Mouse (Mus musculus): ENCODE measurements at regions not wholly inside any gene's neighbourhood (a gene's known extent, or its start where the extent isn't known, plus 50 kb on each side); places are given as distances from the start of the nearest gene placed in this dataset.
"Not testable (repeated sequence)": the region's sequence is repeated elsewhere in the genome, so short reads cannot be mapped to it uniquely, and the experiment has no call there.

DNA sequence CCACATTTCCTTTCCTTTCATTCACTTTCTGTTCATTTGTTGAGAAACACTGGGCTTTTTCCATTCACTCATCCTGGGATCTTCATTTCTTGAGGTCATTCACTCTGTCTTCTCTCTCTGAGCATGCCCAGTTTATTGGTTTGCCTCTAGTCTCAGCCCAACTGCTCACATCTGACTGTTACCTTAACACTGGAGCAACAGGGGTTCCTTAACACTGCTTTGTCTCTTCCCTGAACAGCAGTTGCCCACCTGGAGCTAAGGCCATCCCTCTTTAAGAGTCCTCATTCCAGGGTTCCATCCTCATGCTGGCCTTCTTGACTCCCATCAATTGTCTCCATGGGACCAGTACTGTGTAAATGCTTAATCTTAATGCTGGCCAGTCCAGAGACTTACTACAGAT, 342.5 kb upstream of the Ghitm start:
- DNase-seq, result no peak
- no peaks in the 10 kb centered on the region for H3K36me3 ChIP-seq (replicated peaks; ENCODE audit: insufficient read depth, low read length)
- TF ChIP-seq EP300 (IDR thresholded peaks at IDR 0.05; ENCODE audit: low read depth) (no peak), CTCF (IDR thresholded peaks at IDR 0.05; ENCODE audit: low read depth) (no peak)
- no peak for ATAC-seq
- H3K9ac ChIP-seq (replicated peaks), result no peak overlapping the region
- H3K27ac ChIP-seq (ENCODE audit: low read depth), result no peak overlapping the region
- no peaks in the 10 kb centered on the region for H3K27me3 ChIP-seq (ENCODE audit: insufficient read depth, low read length)
- no peaks in the 10 kb centered on the region for H3K9me3 ChIP-seq (ENCODE audit: low read length)
- no peak overlapping the region for H3K4me3 ChIP-seq (ENCODE audit: low read depth, low read length)
- no peaks in the 10 kb centered on the region for H3K4me1 ChIP-seq (ENCODE audit: insufficient read depth)
- H3K4me2 ChIP-seq (ENCODE audit: low read depth, low read length), result no peak overlapping the region

DNA sequence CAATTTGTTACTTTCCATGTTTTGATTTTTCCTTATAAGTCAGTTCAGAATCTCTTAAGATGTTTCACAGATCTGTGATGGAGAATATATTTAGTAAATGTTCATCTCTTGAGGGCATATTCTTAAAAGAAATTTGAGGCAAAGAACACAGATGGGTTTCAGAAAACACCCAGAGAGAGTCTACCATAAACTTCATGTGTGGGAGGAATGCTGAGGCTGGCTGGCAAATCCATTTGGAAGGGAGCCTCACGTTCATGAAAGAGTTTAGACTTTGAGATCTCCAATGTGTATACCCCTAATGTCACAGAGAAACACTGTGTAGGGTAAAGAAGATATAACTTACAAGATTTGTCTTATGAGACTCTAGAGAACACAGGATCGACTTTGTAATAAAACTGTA, 333.6 kb upstream of the Ghitm start:
- Histone ChIP-seq H3K27me3 (ENCODE audit: insufficient read depth, low read length) (no peaks in the 10 kb centered on the region), H3K9me3 (ENCODE audit: low read length) (no peaks in the 10 kb centered on the region), H3K4me2 (ENCODE audit: low read depth, low read length) (no peak overlapping the region), H3K9ac (replicated peaks) (no peak overlapping the region), H3K4me3 (ENCODE audit: low read depth, low read length) (no peak overlapping the region), H3K27ac (ENCODE audit: low read depth) (no peak overlapping the region), H3K4me1 (ENCODE audit: insufficient read depth) (no peaks in the 10 kb centered on the region), H3K36me3 (replicated peaks; ENCODE audit: insufficient read depth, low read length) (no peaks in the 10 kb centered on the region)
- ATAC-seq (no peak), DNase-seq (no peak)
- 45% methylated on average over 2 of the region's 2 CpGs for WGBS (ENCODE audit: insufficient replicate concordance)
- TF ChIP-seq EP300 (IDR thresholded peaks at IDR 0.05; ENCODE audit: low read depth) (no peak), CTCF (IDR thresholded peaks at IDR 0.05; ENCODE audit: low read depth) (no peak)

DNA sequence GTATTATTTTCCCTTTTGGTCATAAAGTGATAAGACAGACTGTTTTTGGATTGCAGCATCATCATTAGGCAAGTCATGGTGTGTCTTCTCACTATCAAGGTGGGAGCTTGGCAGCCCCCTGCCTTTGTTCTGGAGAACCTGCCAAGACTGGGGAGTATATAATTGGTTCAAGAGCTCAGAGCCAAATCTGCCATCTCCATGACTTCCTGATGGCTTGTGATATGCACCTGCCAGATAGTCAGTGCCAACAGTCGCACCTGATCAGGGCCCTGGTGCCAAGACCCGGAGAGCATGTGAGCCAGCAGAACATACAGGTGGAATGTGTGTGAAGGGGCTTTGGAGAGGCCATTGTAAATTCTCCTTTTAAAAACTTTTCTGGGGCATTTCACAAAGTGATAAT, 305.8 kb upstream of the Ghitm start:
- Histone ChIP-seq H3K27me3 (ENCODE audit: insufficient read depth, low read length) (no peaks in the 10 kb centered on the region), H3K9me3 (ENCODE audit: low read length) (no peaks in the 10 kb centered on the region), H3K4me2 (ENCODE audit: low read depth, low read length) (no peak overlapping the region), H3K4me3 (ENCODE audit: low read depth, low read length) (no peak overlapping the region), H3K36me3 (replicated peaks; ENCODE audit: insufficient read depth, low read length) (no peaks in the 10 kb centered on the region), H3K27ac (ENCODE audit: low read depth) (no peak overlapping the region), H3K4me1 (ENCODE audit: insufficient read depth) (no peaks in the 10 kb centered on the region), H3K9ac (replicated peaks) (no peak overlapping the region)
- DNase-seq, result no peak
- no peak for TF ChIP-seq EP300 (IDR thresholded peaks at IDR 0.05; ENCODE audit: low read depth)
- TF ChIP-seq CTCF (IDR thresholded peaks at IDR 0.05; ENCODE audit: low read depth), result no peak
- ATAC-seq, result no peak
- WGBS (ENCODE audit: insufficient replicate concordance), result 71% methylated on average over 2 of the region's 2 CpGs

DNA sequence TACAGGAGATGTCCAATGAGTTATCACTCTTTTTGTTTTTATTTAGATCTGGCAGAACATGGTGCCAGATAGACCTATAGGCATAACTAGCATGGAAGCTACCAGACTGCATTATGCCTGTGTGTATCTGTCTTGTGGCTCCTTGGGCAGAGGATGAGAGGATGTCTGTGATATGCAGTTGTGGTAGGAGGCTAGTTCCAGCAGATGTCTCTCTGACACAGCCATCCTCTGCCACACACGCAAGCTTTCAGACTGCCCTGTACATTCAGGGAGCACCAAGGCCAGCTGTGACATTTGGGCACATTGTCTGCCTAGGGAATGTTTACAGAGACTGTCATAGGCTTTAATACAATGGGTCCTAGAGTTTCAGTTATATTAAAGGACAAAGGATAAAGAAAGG, 295.6 kb upstream of the Ghitm start:
- H3K4me3 ChIP-seq (ENCODE audit: low read depth, low read length), result no peak overlapping the region
- H3K4me1 ChIP-seq (ENCODE audit: insufficient read depth), result no peaks in the 10 kb centered on the region
- no peak overlapping the region for H3K9ac ChIP-seq (replicated peaks)
- TF ChIP-seq CTCF (IDR thresholded peaks at IDR 0.05; ENCODE audit: low read depth) (no peak), EP300 (IDR thresholded peaks at IDR 0.05; ENCODE audit: low read depth) (no peak)
- DNase-seq (no peak), ATAC-seq (no peak)
- no peaks in the 10 kb centered on the region for H3K27me3 ChIP-seq (ENCODE audit: insufficient read depth, low read length)
- H3K4me2 ChIP-seq (ENCODE audit: low read depth, low read length), result no peak overlapping the region
- no peak overlapping the region for H3K27ac ChIP-seq (ENCODE audit: low read depth)
- H3K9me3 ChIP-seq (ENCODE audit: low read length), result no peaks in the 10 kb centered on the region
- 84% methylated on average over 1 of the region's 1 CpGs for WGBS (ENCODE audit: insufficient replicate concordance)
- no peaks in the 10 kb centered on the region for H3K36me3 ChIP-seq (replicated peaks; ENCODE audit: insufficient read depth, low read length)

DNA sequence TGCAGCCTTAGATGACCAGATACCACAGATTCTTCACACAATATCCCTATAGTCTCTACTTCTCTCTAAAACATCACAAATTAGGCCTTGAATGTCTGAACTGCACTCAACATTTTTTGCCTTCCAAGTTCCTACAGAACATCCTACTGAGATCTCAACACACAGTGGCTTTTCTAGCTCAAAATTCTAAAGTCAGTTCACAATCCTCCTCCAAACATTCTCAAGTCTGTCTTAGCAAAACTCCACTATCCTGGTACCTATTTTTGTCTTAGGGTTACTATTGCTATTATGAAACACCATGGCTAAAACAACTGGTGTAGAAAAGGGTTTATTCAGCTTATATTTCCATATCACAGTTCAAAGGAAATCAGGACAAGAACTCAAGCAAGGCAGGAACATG, 290.4 kb upstream of the Ghitm start:
- no peak overlapping the region for H3K9ac ChIP-seq (replicated peaks)
- no peak for TF ChIP-seq EP300 (IDR thresholded peaks at IDR 0.05; ENCODE audit: low read depth)
- TF ChIP-seq CTCF (IDR thresholded peaks at IDR 0.05; ENCODE audit: low read depth), result no peak

DNA sequence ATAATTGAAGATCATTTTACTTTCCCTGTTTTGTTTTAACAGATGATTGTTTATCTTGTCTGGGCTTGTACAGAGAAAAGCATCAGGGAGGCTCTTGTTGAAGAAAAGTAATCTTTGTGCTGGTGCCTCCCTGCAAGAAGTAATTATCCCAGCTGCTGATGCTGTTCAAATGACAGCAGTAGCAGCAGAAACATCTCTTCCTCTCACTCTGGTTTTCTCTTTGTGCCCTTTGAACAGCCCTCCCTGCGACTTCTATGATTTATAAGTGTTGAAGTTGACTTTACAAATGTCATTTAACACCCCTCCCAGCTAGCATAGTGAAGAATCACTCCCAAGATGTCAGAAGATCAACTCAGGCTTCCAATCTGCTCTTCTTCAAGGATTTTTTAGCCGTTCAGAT, 286.5 kb upstream of the Ghitm start:
- no peak for TF ChIP-seq EP300 (IDR thresholded peaks at IDR 0.05; ENCODE audit: low read depth)
- TF ChIP-seq CTCF (IDR thresholded peaks at IDR 0.05; ENCODE audit: low read depth), result no peak
- Histone ChIP-seq H3K4me3 (ENCODE audit: low read depth, low read length) (no peak overlapping the region), H3K27ac (ENCODE audit: low read depth) (no peak overlapping the region), H3K36me3 (replicated peaks; ENCODE audit: insufficient read depth, low read length) (no peaks in the 10 kb centered on the region), H3K4me1 (ENCODE audit: insufficient read depth) (no peaks in the 10 kb centered on the region), H3K9me3 (ENCODE audit: low read length) (no peaks in the 10 kb centered on the region), H3K27me3 (ENCODE audit: insufficient read depth, low read length) (no peaks in the 10 kb centered on the region), H3K9ac (replicated peaks) (no peak overlapping the region), H3K4me2 (ENCODE audit: low read depth, low read length) (no peak overlapping the region)
- WGBS (ENCODE audit: insufficient replicate concordance), result 42% methylated on average over 2 of the region's 2 CpGs
- ATAC-seq, result no peak
- no peak for DNase-seq

More for the DNA sequence above, 290.4 kb upstream of the Ghitm start:
- Histone ChIP-seq H3K4me3 (ENCODE audit: low read depth, low read length) (no peak overlapping the region), H3K9me3 (ENCODE audit: low read length) (no peaks in the 10 kb centered on the region), H3K4me1 (ENCODE audit: insufficient read depth) (no peaks in the 10 kb centered on the region), H3K27ac (ENCODE audit: low read depth) (no peak overlapping the region), H3K27me3 (ENCODE audit: insufficient read depth, low read length) (no peaks in the 10 kb centered on the region), H3K36me3 (replicated peaks; ENCODE audit: insufficient read depth, low read length) (no peaks in the 10 kb centered on the region), H3K4me2 (ENCODE audit: low read depth, low read length) (no peak overlapping the region)
- no peak for DNase-seq
- no peak for ATAC-seq

DNA sequence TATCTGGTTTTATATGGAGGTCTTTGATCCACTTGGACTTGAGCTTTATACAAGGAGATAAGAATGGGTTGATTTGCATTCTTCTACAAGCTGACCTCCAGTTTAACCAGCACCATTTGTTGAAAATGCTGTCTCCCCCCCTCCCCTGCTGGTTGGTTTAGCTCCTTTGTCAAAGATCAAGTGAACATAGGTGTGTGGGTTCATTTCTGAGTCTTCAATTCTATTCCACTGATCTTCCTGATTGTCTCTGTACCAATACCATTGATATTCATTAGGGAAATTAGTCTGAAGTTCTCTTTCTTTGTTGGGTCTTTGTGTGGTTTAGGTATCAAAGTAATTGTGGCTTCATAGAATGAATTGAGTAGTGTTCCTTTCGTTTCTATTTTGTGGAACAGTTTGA, 277.5 kb upstream of the Ghitm start:
- H3K27ac ChIP-seq (ENCODE audit: low read depth); H3K27me3 ChIP-seq (ENCODE audit: insufficient read depth, low read length); H3K9ac ChIP-seq (replicated peaks); H3K36me3 ChIP-seq (replicated peaks; ENCODE audit: insufficient read depth, low read length); ATAC-seq; DNase-seq; H3K9me3 ChIP-seq (ENCODE audit: low read length); H3K4me3 ChIP-seq (ENCODE audit: low read depth, low read length); H3K4me2 ChIP-seq (ENCODE audit: low read depth, low read length); H3K4me1 ChIP-seq (ENCODE audit: insufficient read depth): not testable (repeated sequence)
- 20% methylated on average over 1 of the region's 1 CpGs for WGBS (ENCODE audit: insufficient replicate concordance)
